9 mouse cellular contexts compared by ENCODE assay signal in the genomic region with DNA sequence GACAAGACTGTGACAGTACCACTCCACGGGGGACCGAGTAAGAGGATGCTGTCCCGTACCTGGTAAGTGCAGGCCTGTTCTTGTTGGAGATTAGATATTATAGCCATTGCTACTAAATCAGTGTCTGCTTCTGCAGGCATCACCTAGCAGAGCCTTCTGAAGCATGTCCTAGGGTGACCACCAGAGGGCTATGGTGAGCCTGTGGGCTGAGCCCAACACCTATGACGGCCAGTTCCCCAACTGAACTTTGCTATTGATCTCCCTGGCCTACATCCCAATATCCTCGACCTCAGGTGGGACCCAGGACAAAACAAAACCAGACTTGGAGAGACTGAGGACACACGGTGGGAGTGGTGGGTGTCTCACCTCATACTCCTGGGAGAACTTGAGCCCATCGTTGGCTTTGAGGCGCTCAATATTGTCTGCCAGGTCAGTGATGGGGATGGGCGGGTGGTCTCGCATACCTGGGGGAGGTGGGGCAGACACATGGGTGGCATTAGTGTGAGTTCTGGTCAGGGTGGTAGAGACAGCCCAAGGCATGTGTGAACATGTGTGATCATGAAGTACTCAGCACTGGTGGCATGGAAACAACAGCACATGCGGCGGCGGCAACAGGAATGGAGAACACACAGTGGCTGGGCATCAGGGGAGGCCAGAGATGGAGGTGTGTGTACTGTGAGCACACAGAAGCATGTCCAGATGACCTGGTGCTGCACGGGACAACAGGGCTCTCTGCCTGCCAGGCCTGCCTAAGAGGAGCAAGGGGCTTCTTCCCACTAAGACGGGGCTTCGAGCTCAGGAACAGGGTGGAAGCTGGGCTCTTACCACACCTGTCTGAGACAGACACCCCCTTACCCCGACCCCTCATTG. TPM values are rescaled to one million over a fixed set of nuclear protein-coding genes. Genes with fewer than 3 reads are reported as not detected.
DNase-seq lines count a peak whose midpoint lies in the region; ATAC-seq and TF ChIP-seq lines count a peak whose summit lies in the region.
"Had no signal": no experiment of that assay in that cellular context is flagged by ENCODE, and none has a peak within 500 bp of the region (broad histone marks: within the 10 kb centered on the region; RNA-seq: fewer than 3 reads in every experiment).

No protein-coding gene starts in this region.

- no peak overlapping the region for H3K4me2 ChIP-seq in intestine, postnatal 0 days (replicated peaks; ENCODE audit: low read depth)
- H3K4me2 ChIP-seq in midbrain, embryonic 11.5 days = no peak overlapping the region
- H3K4me2 ChIP-seq: neural tube, embryonic 13.5 days had no signal

- H3K4me1 ChIP-seq in intestine, postnatal 0 days (replicated peaks; ENCODE audit: control insufficient read depth, insufficient read depth, low read length) = no peaks in the 10 kb centered on the region
- no peaks in the 10 kb centered on the region for H3K4me1 ChIP-seq in midbrain, embryonic 11.5 days (ENCODE audit: control insufficient read depth, insufficient read depth, low read length)
- H3K4me1 ChIP-seq: neural tube, embryonic 13.5 days had no signal

- H3K36me3 ChIP-seq in intestine, postnatal 0 days (ENCODE audit: control insufficient read depth, insufficient read depth) = peaks cover 93% of the 10 kb centered on the region
- H3K36me3 ChIP-seq in midbrain, embryonic 11.5 days (ENCODE audit: control insufficient read depth, insufficient read depth, low read length) = peaks cover 39% of the 10 kb centered on the region
- H3K36me3 ChIP-seq in splenic B cell, adult 2 months (ENCODE audit: control insufficient read depth, insufficient read depth, low read length, poor library complexity, severe bottlenecking) = no peaks in the 10 kb centered on the region

- no peak overlapping the region for H3K4me3 ChIP-seq in intestine, postnatal 0 days (ENCODE audit: low read depth, low read length)
- no peak overlapping the region for H3K4me3 ChIP-seq in midbrain, embryonic 11.5 days (ENCODE audit: low read depth, low read length)
- H3K4me3 ChIP-seq: neural tube, embryonic 13.5 days had no signal

- peak; percentile 53 for DNase-seq in 416B (ENCODE audit: low read depth)
- peak; percentile 75 for DNase-seq in ZHBTc4 (ENCODE audit: low read depth, low spot score)
- DNase-seq in embryo, embryonic 10 days (ENCODE audit: low spot score) = peak; percentile 75
- peak; percentile 67 for DNase-seq in gastrocnemius, postnatal 14 days
- DNase-seq in left cerebral cortex, postnatal 36 days (ENCODE audit: low spot score in 2 of 2) = peak; percentile 29 to 58
- DNase-seq in midbrain, embryonic 11.5 days (ENCODE audit: low spot score, missing footprints) = peak; percentile 89
- DNase-seq in splenic B cell, adult 2 months (ENCODE audit: low read depth, low spot score) = peak; percentile 47

- no peak overlapping the region for H3K27ac ChIP-seq in intestine, postnatal 0 days (ENCODE audit: low read depth, low read length)
- no peak overlapping the region for H3K27ac ChIP-seq in midbrain, embryonic 11.5 days (ENCODE audit: low read depth, low read length)
- H3K27ac ChIP-seq: neural tube, embryonic 13.5 days had no signal

- H3K9ac ChIP-seq in intestine, postnatal 0 days (ENCODE audit: low read depth, low read length) = no peak overlapping the region
- H3K9ac ChIP-seq in midbrain, embryonic 11.5 days (ENCODE audit: low read length) = no peak overlapping the region
- H3K9ac ChIP-seq: neural tube, embryonic 13.5 days had no signal

- intact Hi-C loops in gastrocnemius, postnatal 14 days (cut with DNase I; ENCODE audit: low total_unique reads) = loop anchor here (2.0 kb wide), 1 partner anchor 74 kb away; the partner anchor contains the start of gene Ptprf
- intact Hi-C loops in left cerebral cortex, postnatal 36 days (cut with DNase I) = loop anchor here (2.0 to 10.0 kb wide), 2 partner anchors 76 to 358 kb away; no protein-coding TSS in a partner anchor

- ATAC-seq in intestine, postnatal 0 days = no peak
- ATAC-seq in midbrain, embryonic 11.5 days (ENCODE audit: low FRiP score) = peak; percentile 55

- peak; percentile 95 for TF ChIP-seq CTCF in intestine, postnatal 0 days (IDR thresholded peaks at IDR 0.05; ENCODE audit: low read depth)

- H3K27me3 ChIP-seq in intestine, postnatal 0 days (replicated peaks; ENCODE audit: control insufficient read depth, insufficient read depth, low read length) = no peaks in the 10 kb centered on the region
- no peaks in the 10 kb centered on the region for H3K27me3 ChIP-seq in midbrain, embryonic 11.5 days (ENCODE audit: control insufficient read depth, insufficient read depth, low read length)
- no peaks in the 10 kb centered on the region for H3K27me3 ChIP-seq in splenic B cell, adult 2 months (ENCODE audit: control insufficient read depth, insufficient read depth, low read length, poor library complexity, severe bottlenecking)
- H3K27me3 ChIP-seq: neural tube, embryonic 13.5 days had no signal

- WGBS in intestine, postnatal 0 days = 77% methylated on average over 17 of the region's 17 CpGs
- WGBS in midbrain, embryonic 11.5 days = 87% methylated on average over 17 of the region's 17 CpGs

- H3K9me3 ChIP-seq in intestine, postnatal 0 days (ENCODE audit: control insufficient read depth) = no peaks in the 10 kb centered on the region
- H3K9me3 ChIP-seq in midbrain, embryonic 11.5 days (ENCODE audit: control insufficient read depth, low read length) = no peaks in the 10 kb centered on the region
- H3K9me3 ChIP-seq: neural tube, embryonic 13.5 days had no signal

RNA-seq across cellular contexts. Expression of gene Kdm4a, which starts 37.1 kb away (rescaled TPM):
- 10 to 100 TPM; 21.4 to 26.2 TPM for total RNA-seq in gastrocnemius, postnatal 14 days (2021)
- 11.6 and 13.1 TPM in 2 replicates for polyA plus RNA-seq in intestine, postnatal 0 days (2015; fragmentation: Nextera tagmentation; extraction: Ambion mirVana)
- total RNA-seq in left cerebral cortex, postnatal 36 days (2021) = 10 to 100 TPM; 42.1 to 44.5 TPM
- 58.1 and 59.3 TPM in 2 replicates for polyA plus RNA-seq in midbrain, embryonic 11.5 days (2014; fragmentation: Nextera tagmentation; extraction: Ambion mirVana)
